Mouse (Mus musculus) stomach, adult 2 months (tissue): ENCODE results near the gene Armc3. TPM values are rescaled to one million over a fixed set of nuclear protein-coding genes. Genes with fewer than 3 reads are reported as not detected.

ENCODE experiments used
- polyA plus RNA-seq: library from polyadenylated mRNA; depleted of rRNA; stranded (reverse); fragments of >200 nt; gene quantifications from 2 replicates; pipeline ENCODE4 v1.2.3, GENCODE M21; 2012; rRNA removed

The Armc3 gene
- not detected in 2 replicates for polyA plus RNA-seq

DNA sequence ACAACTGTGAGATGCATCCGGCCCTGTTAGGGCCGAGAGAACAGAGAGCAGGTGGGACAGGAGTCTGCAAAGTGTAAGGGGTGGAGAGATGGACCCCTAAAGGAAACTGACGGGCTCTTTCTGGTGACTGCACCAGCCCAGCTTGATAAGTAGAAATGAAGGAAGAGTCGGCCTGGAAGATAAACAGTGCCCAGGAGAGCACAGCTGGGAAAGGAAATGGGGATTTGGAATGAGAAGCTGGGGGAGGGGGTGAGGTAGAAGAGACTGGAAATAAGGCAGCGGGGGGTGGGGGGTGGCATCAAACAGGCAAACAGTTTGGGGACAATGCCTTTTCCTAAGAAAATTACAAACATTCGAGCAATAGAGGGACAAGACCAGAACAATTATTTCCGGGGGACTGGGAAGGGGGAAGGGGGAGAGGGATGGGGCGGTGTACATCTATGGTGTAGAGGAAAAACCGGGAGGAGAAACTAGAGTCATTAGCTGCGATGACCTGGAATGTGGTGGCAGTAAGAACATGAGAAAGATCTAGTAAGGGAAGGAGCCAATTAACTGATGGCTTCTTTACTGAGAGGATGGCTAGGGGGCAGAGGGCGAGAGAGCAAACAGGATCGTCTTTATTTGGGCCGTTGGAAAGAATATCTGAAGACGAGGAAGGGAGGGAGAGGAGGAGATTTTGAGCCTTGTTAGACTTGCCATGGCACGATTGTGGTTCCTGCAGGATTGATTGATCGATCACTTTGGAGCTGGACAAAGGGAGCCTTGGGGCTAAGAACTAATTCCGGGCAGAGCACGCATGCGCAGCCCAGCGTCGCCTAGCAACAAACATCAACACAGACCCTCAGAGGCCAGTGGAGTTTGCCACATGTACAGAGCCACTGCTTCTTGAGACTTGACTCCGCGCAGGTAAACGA, at the start of gene Armc3:
Gene Armc3, plus strand, starts transcription at position 851 of the 914 bp plus-strand sequence.

Other genes starting within 250 kb of the Armc3 start
- gene Pip4k2a, start 201.2 kb upstream of the Armc3 start, polyA plus RNA-seq = 0.90 and 1.1 TPM in 2 replicates
- gene 4930426L09Rik, start 201.0 kb upstream of the Armc3 start, polyA plus RNA-seq = 0.27 and 0.42 TPM in 2 replicates
- 2.4 TPM in 2 replicates for gene Msrb2, start 172.1 kb downstream of the Armc3 start, polyA plus RNA-seq
- 3.1 and 5.7 TPM in 2 replicates for gene Ptf1a, start 246.4 kb downstream of the Armc3 start, polyA plus RNA-seq